Mouse (Mus musculus): ENCODE data around the gene Man1a2. TPM values are rescaled to one million over a fixed set of nuclear protein-coding genes. Genes with fewer than 3 reads are reported as not detected.

The Man1a2 gene
- polyA plus RNA-seq, 1 experiment from 2014 or later = 37.9 TPM

DNA sequence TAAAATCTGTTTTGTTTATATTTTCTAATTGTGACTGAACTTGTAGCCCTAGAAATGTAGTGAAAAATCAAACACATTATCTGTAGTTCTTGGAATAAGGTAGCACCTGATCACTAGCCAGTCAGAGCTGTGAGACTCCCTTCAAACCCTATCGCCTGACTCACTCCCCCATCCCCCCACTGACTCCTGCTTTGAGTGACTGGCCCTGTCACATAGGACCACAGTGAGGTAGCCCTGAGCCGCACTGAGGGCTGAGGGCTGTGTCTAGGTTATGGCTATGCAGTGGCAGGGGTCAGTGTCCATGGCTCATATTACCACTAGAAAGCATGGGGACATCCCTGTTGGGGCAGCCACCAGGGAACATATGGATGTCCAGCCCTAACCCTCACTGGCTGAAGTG, 80.8 kb downstream of the Man1a2 start:
- no peak for ATAC-seq (replicated peaks; ENCODE audit: extremely low read depth, insufficient read depth, low FRiP score)
- Histone ChIP-seq H3K27me3 (ENCODE audit: control insufficient read depth, insufficient read depth, low read length) (no peaks in the 10 kb centered on the region), H3K4me3 (ENCODE audit: low read length) (no peak overlapping the region), H3K9ac (ENCODE audit: low read length) (no peak overlapping the region), H3K27ac (ENCODE audit: low read length) (no peak overlapping the region), H3K36me3 (ENCODE audit: control insufficient read depth, insufficient read depth) (peaks cover 5% of the 10 kb centered on the region; the same call in 1 of the 2 replicates), H3K4me2 (ENCODE audit: low read depth, low read length) (no peak overlapping the region), H3K9me3 (replicated peaks; ENCODE audit: control insufficient read depth, low read length) (no peaks in the 10 kb centered on the region; the same call in 1 of the 2 replicates), H3K4me1 (ENCODE audit: control insufficient read depth, insufficient read depth, low read length) (peaks cover 3% of the 10 kb centered on the region; the same call in 1 of the 2 replicates)
- 72% methylated on average over 2 of the region's 2 CpGs for WGBS

DNA sequence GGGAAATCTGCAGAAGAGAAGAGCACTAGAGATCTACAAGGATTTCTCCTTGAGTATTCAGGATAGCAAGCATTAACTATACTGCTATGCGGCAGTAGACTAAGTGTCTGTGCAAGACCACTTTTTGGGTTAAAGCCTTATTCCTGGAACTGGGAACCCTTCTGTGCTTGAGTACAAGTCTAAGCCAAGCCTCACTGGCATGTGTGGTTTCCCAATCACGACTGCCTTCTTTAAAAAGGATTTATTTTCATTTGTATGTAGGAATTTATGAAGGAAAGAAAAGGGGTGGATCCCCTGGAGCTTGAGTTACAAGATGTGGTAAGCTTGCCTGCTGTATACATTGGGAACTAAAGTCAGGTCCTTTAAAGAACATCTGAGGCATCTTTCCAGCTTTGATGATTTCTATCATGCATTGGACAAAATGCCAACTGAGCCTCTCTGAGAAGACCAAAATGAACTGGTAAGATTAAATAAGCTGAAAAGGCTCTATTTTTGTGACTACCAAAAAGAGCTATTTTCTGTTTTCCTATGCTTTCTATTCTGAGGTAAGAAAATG, 86.0 kb downstream of the Man1a2 start:
- Histone ChIP-seq H3K9me3 (replicated peaks; ENCODE audit: control insufficient read depth, low read length) (no peaks in the 10 kb centered on the region; the same call in 1 of the 2 replicates), H3K36me3 (ENCODE audit: control insufficient read depth, insufficient read depth) (peaks cover 5% of the 10 kb centered on the region; the same call in 1 of the 2 replicates), H3K4me2 (ENCODE audit: low read depth, low read length) (no peak overlapping the region), H3K27me3 (ENCODE audit: control insufficient read depth, insufficient read depth, low read length) (no peaks in the 10 kb centered on the region), H3K27ac (ENCODE audit: low read length) (no peak overlapping the region), H3K4me1 (ENCODE audit: control insufficient read depth, insufficient read depth, low read length) (no peaks in the 10 kb centered on the region), H3K9ac (ENCODE audit: low read length) (no peak overlapping the region), H3K4me3 (ENCODE audit: low read length) (no peak overlapping the region)
- no peak for ATAC-seq (replicated peaks; ENCODE audit: extremely low read depth, insufficient read depth, low FRiP score)
- 90% methylated on average over 2 of the region's 2 CpGs for WGBS

DNA sequence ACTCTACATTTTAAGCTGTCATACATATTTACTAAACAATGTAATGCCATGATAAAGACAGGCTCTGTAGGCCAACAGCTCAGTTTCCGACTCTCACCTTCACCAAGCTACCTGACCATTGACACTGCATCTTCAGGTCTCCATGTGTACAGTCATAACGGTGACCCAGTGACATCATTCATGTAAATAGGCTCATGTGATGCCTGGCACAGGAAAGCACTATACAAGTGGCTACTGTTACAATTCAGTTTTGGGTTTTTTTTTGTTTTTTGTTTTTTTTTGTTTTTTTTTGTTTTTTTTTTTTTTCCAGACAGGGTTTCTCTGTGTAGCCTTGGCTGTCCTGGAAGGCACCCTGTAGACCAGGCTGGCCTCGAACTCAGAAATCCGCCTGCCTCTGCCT, 94.2 kb downstream of the Man1a2 start:
- no peaks in the 10 kb centered on the region for H3K9me3 ChIP-seq (replicated peaks; ENCODE audit: control insufficient read depth, low read length)
- no peak overlapping the region for H3K9ac ChIP-seq (ENCODE audit: low read length)
- H3K36me3 ChIP-seq (ENCODE audit: control insufficient read depth, insufficient read depth) = peaks cover 10% of the 10 kb centered on the region; the same call in 1 of the 2 replicates
- H3K4me1 ChIP-seq (ENCODE audit: control insufficient read depth, insufficient read depth, low read length) = no peaks in the 10 kb centered on the region
- no peak overlapping the region for H3K27ac ChIP-seq (ENCODE audit: low read length)
- H3K4me3 ChIP-seq (ENCODE audit: low read length) = no peak overlapping the region
- H3K4me2 ChIP-seq (ENCODE audit: low read depth, low read length) = no peak overlapping the region
- no peaks in the 10 kb centered on the region for H3K27me3 ChIP-seq (ENCODE audit: control insufficient read depth, insufficient read depth, low read length)
- no peak for ATAC-seq (replicated peaks; ENCODE audit: extremely low read depth, insufficient read depth, low FRiP score)
- 97% methylated on average over 4 of the region's 4 CpGs for WGBS

DNA sequence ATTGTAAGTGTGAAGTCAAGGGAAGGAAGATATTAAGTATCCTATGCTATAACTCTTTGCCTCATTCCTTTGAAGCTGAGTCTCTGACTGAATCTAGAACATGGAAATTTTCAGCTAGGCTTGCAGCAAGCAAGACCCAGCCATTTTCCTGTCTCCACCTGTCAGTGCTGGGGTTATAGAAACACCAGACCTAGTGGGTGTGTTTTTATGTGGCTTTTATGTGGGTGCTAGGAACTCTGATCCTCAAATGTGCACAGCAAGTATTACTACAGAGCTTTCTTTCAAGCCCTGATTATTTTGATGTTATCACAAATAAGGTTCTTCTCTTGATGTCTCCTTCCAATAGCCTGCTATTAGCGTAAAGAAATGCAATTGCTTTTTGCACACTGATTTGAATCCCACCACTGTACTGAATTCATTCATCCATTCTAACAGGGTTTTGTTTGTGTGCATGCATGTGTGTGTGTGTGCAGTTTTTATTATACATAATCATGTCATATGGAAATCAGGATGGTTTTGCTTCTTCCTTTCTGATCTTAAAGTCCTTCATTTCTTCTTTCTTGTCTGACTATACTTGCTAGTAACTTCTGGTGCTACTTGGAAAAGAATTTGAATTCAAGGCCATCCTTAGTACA, 102.5 kb downstream of the Man1a2 start:
- no peaks in the 10 kb centered on the region for H3K27me3 ChIP-seq (ENCODE audit: control insufficient read depth, insufficient read depth, low read length)
- WGBS = 90% methylated on average over 1 of the region's 1 CpGs
- no peak overlapping the region for H3K4me2 ChIP-seq (ENCODE audit: low read depth, low read length)
- H3K4me3 ChIP-seq (ENCODE audit: low read length) = no peak overlapping the region
- H3K4me1 ChIP-seq (ENCODE audit: control insufficient read depth, insufficient read depth, low read length) = no peaks in the 10 kb centered on the region
- H3K9me3 ChIP-seq (replicated peaks; ENCODE audit: control insufficient read depth, low read length) = no peaks in the 10 kb centered on the region
- H3K9ac ChIP-seq (ENCODE audit: low read length) = no peak overlapping the region
- peaks cover 8% of the 10 kb centered on the region; the same call in 1 of the 2 replicates for H3K36me3 ChIP-seq (ENCODE audit: control insufficient read depth, insufficient read depth)
- H3K27ac ChIP-seq (ENCODE audit: low read length) = no peak overlapping the region
- ATAC-seq (replicated peaks; ENCODE audit: extremely low read depth, insufficient read depth, low FRiP score) = no peak

DNA sequence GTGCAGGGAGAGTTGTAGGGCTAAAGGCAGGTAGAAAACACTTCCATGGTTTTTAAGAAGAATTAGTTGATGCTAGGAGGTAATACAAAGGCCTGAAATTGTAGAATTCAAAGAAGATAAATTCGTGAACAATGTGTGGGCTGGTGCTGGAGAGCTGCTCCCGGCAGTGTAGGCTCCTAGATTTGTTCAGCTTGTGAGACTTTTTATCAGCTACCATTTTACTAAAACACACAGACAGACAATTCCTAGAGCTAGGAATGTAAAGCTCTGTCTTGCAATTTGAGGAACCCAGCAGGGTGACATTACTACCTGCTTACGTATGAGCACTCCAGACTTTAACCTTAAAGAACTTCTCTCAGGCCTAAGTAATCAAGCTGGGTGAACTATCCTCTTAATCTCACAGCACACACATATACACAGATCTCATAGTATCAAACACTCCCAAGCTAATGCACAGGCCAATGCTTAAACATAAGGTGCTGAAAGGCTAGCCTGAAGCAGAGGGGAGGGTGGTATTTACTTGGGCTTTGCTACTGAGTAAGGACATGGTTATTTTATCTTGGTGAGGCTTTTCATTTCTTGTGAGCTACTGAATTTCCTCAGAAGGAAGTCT, 112.6 kb downstream of the Man1a2 start:
- H3K4me2 ChIP-seq (ENCODE audit: low read depth, low read length) = no peak overlapping the region
- H3K27me3 ChIP-seq (ENCODE audit: control insufficient read depth, insufficient read depth, low read length) = no peaks in the 10 kb centered on the region
- H3K4me3 ChIP-seq (ENCODE audit: low read length) = no peak overlapping the region
- no peak overlapping the region for H3K27ac ChIP-seq (ENCODE audit: low read length)
- ATAC-seq (replicated peaks; ENCODE audit: extremely low read depth, insufficient read depth, low FRiP score) = no peak
- no peaks in the 10 kb centered on the region for H3K9me3 ChIP-seq (replicated peaks; ENCODE audit: control insufficient read depth, low read length)
- WGBS = 66% methylated on average over 3 of the region's 3 CpGs
- H3K9ac ChIP-seq (ENCODE audit: low read length) = no peak overlapping the region
- H3K4me1 ChIP-seq (ENCODE audit: control insufficient read depth, insufficient read depth, low read length) = no peaks in the 10 kb centered on the region
- H3K36me3 ChIP-seq (ENCODE audit: control insufficient read depth, insufficient read depth) = peaks cover 4% of the 10 kb centered on the region

DNA sequence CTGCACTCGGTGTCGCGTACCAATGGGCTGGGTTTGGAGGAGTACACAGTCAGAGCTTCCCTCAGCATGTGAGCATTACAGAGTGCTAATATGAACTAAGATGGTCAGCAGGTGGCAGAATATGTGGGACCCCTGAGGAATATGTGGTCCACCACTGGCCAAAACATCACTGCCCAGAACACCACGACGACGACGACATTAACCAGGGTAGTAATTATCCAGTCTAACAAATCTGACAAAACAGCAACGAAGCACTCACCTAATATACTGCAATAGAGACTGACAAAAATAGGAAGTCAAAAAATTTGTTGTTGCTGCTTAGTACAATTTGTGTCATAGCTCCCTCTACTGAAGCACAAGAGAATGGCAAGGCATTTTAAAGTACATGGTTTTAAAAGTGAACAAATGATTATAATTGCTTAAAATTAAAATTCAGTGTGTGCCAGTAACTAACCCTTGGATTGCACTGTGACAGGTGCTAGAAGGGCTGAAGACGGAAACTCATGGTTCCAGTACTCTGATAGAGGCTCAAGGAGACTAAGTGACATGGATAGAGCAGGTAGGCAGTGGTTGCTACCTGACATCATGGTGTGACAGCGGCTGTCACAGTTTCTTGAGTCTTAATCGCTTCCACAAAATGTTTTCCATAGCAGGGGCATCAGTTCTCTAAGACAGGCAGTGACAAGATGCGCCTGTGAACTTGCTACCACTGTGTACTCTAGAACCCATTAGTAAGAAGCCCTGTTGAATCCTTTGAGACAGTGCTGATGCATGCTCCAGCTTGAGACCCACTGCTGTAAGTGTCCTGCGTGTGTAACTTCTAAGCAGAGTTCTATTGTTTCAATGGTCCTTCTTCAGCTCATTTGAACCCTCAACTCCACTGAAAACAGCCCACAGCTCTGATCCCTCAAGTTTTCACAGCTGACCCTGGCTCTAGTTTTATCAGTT, 116.6 kb downstream of the Man1a2 start:
- peaks cover 8% of the 10 kb centered on the region; the same call in 1 of the 2 replicates for H3K36me3 ChIP-seq (ENCODE audit: control insufficient read depth, insufficient read depth)
- H3K9ac ChIP-seq (ENCODE audit: low read length) = no peak overlapping the region
- H3K27ac ChIP-seq (ENCODE audit: low read length) = no peak overlapping the region
- H3K27me3 ChIP-seq (ENCODE audit: control insufficient read depth, insufficient read depth, low read length) = no peaks in the 10 kb centered on the region
- H3K9me3 ChIP-seq (replicated peaks; ENCODE audit: control insufficient read depth, low read length) = no peaks in the 10 kb centered on the region
- no peak overlapping the region for H3K4me2 ChIP-seq (ENCODE audit: low read depth, low read length)
- no peak for ATAC-seq (replicated peaks; ENCODE audit: extremely low read depth, insufficient read depth, low FRiP score)
- 81% methylated on average over 13 of the region's 13 CpGs for WGBS
- H3K4me3 ChIP-seq (ENCODE audit: low read length) = no peak overlapping the region
- peaks cover 2% of the 10 kb centered on the region for H3K4me1 ChIP-seq (ENCODE audit: control insufficient read depth, insufficient read depth, low read length)

DNA sequence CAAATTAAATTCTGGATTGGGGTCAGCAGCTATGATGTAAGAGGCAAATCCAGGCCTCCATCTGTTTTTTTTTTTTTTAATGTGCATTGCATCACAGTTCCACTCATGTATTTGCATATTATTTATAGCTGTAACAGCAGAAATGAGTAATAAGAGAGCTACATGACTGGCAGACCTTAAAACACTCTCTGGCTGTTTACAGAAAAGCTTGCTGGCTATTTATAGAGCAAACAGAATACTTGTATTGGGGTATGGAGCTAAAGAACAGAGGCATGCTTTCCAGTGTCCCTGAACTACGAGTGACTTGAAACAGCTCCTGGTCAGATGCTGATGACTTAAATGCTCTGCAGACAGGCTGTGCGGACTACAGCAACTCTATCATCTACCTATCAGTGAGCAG, 121.7 kb downstream of the Man1a2 start:
- H3K9ac ChIP-seq (ENCODE audit: low read length) = no peak overlapping the region
- no peaks in the 10 kb centered on the region for H3K27me3 ChIP-seq (ENCODE audit: control insufficient read depth, insufficient read depth, low read length)
- no peak for ATAC-seq (replicated peaks; ENCODE audit: extremely low read depth, insufficient read depth, low FRiP score)
- H3K36me3 ChIP-seq (ENCODE audit: control insufficient read depth, insufficient read depth) = peaks cover 12% of the 10 kb centered on the region; the same call in 1 of the 2 replicates
- WGBS = 48% methylated on average over 2 of the region's 2 CpGs
- H3K9me3 ChIP-seq (replicated peaks; ENCODE audit: control insufficient read depth, low read length) = no peaks in the 10 kb centered on the region
- no peak overlapping the region for H3K4me3 ChIP-seq (ENCODE audit: low read length)
- peak overlapping the region; percentile 33; the same call in 1 of the 2 replicates for H3K27ac ChIP-seq (ENCODE audit: low read length)
- no peak overlapping the region for H3K4me2 ChIP-seq (ENCODE audit: low read depth, low read length)
- H3K4me1 ChIP-seq (ENCODE audit: control insufficient read depth, insufficient read depth, low read length) = peaks cover 3% of the 10 kb centered on the region

DNA sequence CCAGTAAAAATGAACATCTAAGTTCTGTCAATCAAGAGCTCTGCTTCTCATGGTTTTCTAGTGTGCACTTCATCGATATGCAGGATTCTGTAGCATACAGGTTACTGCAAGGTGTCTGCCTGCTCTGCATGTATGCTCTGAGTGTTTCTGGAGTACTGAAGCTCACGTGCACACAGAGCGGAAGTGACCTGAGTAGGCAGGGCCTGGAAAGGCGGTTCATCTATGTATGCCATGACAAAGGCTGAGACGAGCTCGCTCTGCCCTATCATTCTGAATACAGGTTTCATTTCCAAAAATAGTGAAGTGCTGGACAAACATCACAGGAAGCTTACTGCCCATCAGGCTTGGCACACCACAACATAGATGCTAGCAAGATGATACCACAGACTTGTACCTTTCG, 122.8 kb downstream of the Man1a2 start:
- Histone ChIP-seq H3K4me3 (ENCODE audit: low read length) (no peak overlapping the region), H3K9me3 (replicated peaks; ENCODE audit: control insufficient read depth, low read length) (no peaks in the 10 kb centered on the region), H3K27ac (ENCODE audit: low read length) (no peak overlapping the region), H3K4me1 (ENCODE audit: control insufficient read depth, insufficient read depth, low read length) (peaks cover 3% of the 10 kb centered on the region), H3K4me2 (ENCODE audit: low read depth, low read length) (no peak overlapping the region), H3K9ac (ENCODE audit: low read length) (no peak overlapping the region), H3K27me3 (ENCODE audit: control insufficient read depth, insufficient read depth, low read length) (no peaks in the 10 kb centered on the region), H3K36me3 (ENCODE audit: control insufficient read depth, insufficient read depth) (peaks cover 10% of the 10 kb centered on the region; the same call in 1 of the 2 replicates)
- 85% methylated on average over 7 of the region's 7 CpGs for WGBS
- no peak for ATAC-seq (replicated peaks; ENCODE audit: extremely low read depth, insufficient read depth, low FRiP score)

Data from heart, embryonic 16.5 days (tissue).